Mouse (Mus musculus): ENCODE data around the gene Gm13694. TPM values are rescaled to one million over a fixed set of nuclear protein-coding genes. Genes with fewer than 3 reads are reported as not detected.

Gm13694 gene
- polyA plus RNA-seq, 1 experiment from 2014 or later = not detected

Other genes starting within 250 kb of the Gm13694 start
- gene Fam171b, start 166.3 kb upstream of the Gm13694 start, polyA plus RNA-seq (2016; fragmentation: Nextera tagmentation; extraction: Ambion mirVana) = 62.9 and 66.2 TPM in 2 replicates
- gene Zswim2, start 37.7 kb upstream of the Gm13694 start, polyA plus RNA-seq (2016; fragmentation: Nextera tagmentation; extraction: Ambion mirVana) = not detected in 2 replicates
- gene Gm13698, start 23.2 kb upstream of the Gm13694 start, polyA plus RNA-seq (2016; fragmentation: Nextera tagmentation; extraction: Ambion mirVana) = not detected in 2 replicates
- gene Gm13693, start 17.4 kb upstream of the Gm13694 start, polyA plus RNA-seq (2016; fragmentation: Nextera tagmentation; extraction: Ambion mirVana) = not detected in 2 replicates
- gene Gm13695, start 11.6 kb upstream of the Gm13694 start, polyA plus RNA-seq (2016; fragmentation: Nextera tagmentation; extraction: Ambion mirVana) = not detected in 2 replicates
- gene Gm13696, start 5.8 kb upstream of the Gm13694 start, polyA plus RNA-seq (2016; fragmentation: Nextera tagmentation; extraction: Ambion mirVana) = not detected in 2 replicates
- gene Gm13697, start 5.8 kb downstream of the Gm13694 start, polyA plus RNA-seq (2016; fragmentation: Nextera tagmentation; extraction: Ambion mirVana) = not detected in 2 replicates
- not detected in 2 replicates for gene Gm13691, start 11.6 kb downstream of the Gm13694 start, polyA plus RNA-seq (2016; fragmentation: Nextera tagmentation; extraction: Ambion mirVana)